Mouse (Mus musculus): ENCODE data around the gene Hnrnph1.

The Hnrnph1 gene

GRCm38 (mm10) chr11:50373621-50374020 lies 3.2 kb upstream of the Hnrnph1 start:
- DNase-seq = no peak

- DNase-seq = no peak
Observed at GRCm38 (mm10) chr11:50374286-50375015, 2.3 kb upstream of the Hnrnph1 start.

- DNase-seq = no peak
Observed at GRCm38 (mm10) chr11:50375421-50375820, 1.4 kb upstream of the Hnrnph1 start.

- DNase-seq = no peak
Observed at GRCm38 (mm10) chr11:50376156-50376790, 517 bp upstream of the Hnrnph1 start.

- DNase-seq = peak; percentile 88 to 94
Observed at GRCm38 (mm10) chr11:50377892-50378684, 1.3 kb downstream of the Hnrnph1 start.

- no peak for DNase-seq
Observed at GRCm38 (mm10) chr11:50379023-50379752, 2.4 kb downstream of the Hnrnph1 start.

- DNase-seq = no peak
Observed at GRCm38 (mm10) chr11:50381311-50381710, 4.5 kb downstream of the Hnrnph1 start.

- DNase-seq = no peak
Observed at GRCm38 (mm10) chr11:50387167-50387679, 10.4 kb downstream of the Hnrnph1 start.

- DNase-seq = no peak
Observed at GRCm38 (mm10) chr11:50387697-50388096, 10.9 kb downstream of the Hnrnph1 start.

GRCm38 (mm10) chr11:50388217-50388929 lies 11.6 kb downstream of the Hnrnph1 start:
- DNase-seq = no peak

GRCm38 (mm10) chr11:50389011-50389410 lies 12.2 kb downstream of the Hnrnph1 start:
- DNase-seq = no peak

- DNase-seq = no peak
Observed at GRCm38 (mm10) chr11:50389616-50390015, 12.8 kb downstream of the Hnrnph1 start.

GRCm38 (mm10) chr11:50391272-50391960 lies 14.6 kb downstream of the Hnrnph1 start:
- no peak for DNase-seq

- no peak for DNase-seq
Observed at GRCm38 (mm10) chr11:50393306-50393705, 16.5 kb downstream of the Hnrnph1 start.

GRCm38 (mm10) chr11:50394731-50395130 lies 17.9 kb downstream of the Hnrnph1 start:
- DNase-seq = no peak

GRCm38 (mm10) chr11:50396766-50397307 lies 20.0 kb downstream of the Hnrnph1 start:
- no peak for DNase-seq

GRCm38 (mm10) chr11:50397316-50397715 lies 20.5 kb downstream of the Hnrnph1 start:
- DNase-seq = no peak

GRCm38 (mm10) chr11:50398803-50399202 lies 22.0 kb downstream of the Hnrnph1 start:
- DNase-seq = no peak

- peak; percentile 60 to 62 for DNase-seq
Observed at GRCm38 (mm10) chr11:50402481-50402880, 25.7 kb downstream of the Hnrnph1 start.

- peak; percentile 71 to 80 for DNase-seq
Observed at GRCm38 (mm10) chr11:50403367-50404014, 26.7 kb downstream of the Hnrnph1 start.

All from kidney, postnatal 36 days (tissue).